Mouse (Mus musculus): ENCODE data around the gene Npas3. TPM values are rescaled to one million over a fixed set of nuclear protein-coding genes. Genes with fewer than 3 reads are reported as not detected.

Gene Npas3
- polyA plus RNA-seq, 1 experiment = 0.18 TPM

DNA sequence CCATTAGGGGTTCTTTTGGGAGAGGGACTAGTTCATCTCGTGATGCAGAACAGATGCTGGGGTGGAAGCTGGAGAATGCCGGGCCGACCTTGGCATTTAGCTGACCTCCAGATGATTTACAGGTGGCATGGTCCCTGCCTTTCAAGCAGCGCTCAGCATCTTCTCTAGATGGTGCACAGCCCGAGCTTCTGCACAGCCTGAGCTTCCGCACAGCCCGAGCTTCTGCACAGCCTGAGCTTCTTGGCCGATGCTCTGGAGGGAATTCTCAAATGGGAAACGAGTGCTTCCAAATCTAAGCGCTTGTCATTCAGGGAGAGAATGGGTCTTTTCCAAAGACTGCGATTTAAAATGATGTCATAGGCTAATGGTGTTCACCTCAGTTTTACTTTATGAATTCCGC, 72.5 kb downstream of the Npas3 start:
- TF ChIP-seq MYOD1 (IDR thresholded peaks at IDR 0.05; ENCODE audit: control insufficient read depth in 1 of 3, insufficient read length in 2 of 3, low read depth in 2 of 3) = no peak
- no peak for TF ChIP-seq MAX (IDR thresholded peaks at IDR 0.05; ENCODE audit: low read depth)
- TF ChIP-seq CEBPB (IDR thresholded peaks at IDR 0.05; ENCODE audit: insufficient read depth, poor library complexity, severe bottlenecking) = no peak
- no peak for TF ChIP-seq TCF3 (IDR thresholded peaks at IDR 0.05; ENCODE audit: insufficient read length, low read depth)
- TF ChIP-seq E2F4 (IDR thresholded peaks at IDR 0.05; ENCODE audit: insufficient read depth) = no peak
- TF ChIP-seq MYOG (IDR thresholded peaks at IDR 0.05; ENCODE audit: control insufficient read depth in 1 of 3, insufficient read depth in 1 of 3, insufficient read length in 2 of 3, low read depth in 2 of 3) = no peak
- no peak for TF ChIP-seq POLR2AphosphoS2 (IDR thresholded peaks at IDR 0.05; ENCODE audit: insufficient read length, low read depth)
- no peak for TF ChIP-seq POLR2A (IDR thresholded peaks at IDR 0.05; ENCODE audit: insufficient read length, low read depth)
- no peak for TF ChIP-seq REST (IDR thresholded peaks at IDR 0.05; ENCODE audit: insufficient read depth, insufficient read length)
- Histone ChIP-seq H3K4me3 (no peak overlapping the region), H3ac (ENCODE audit: control insufficient read depth, insufficient read length) (no peak overlapping the region), H3K79me2 (ENCODE audit: control insufficient read depth, insufficient read depth) (no peaks in the 10 kb centered on the region), H3K36me3 (ENCODE audit: control insufficient read depth, insufficient read depth) (no peaks in the 10 kb centered on the region), H3K4me2 (ENCODE audit: low read depth) (no peak overlapping the region), H3K27me3 (ENCODE audit: control insufficient read depth, insufficient read depth, insufficient read length) (no peaks in the 10 kb centered on the region)

DNA sequence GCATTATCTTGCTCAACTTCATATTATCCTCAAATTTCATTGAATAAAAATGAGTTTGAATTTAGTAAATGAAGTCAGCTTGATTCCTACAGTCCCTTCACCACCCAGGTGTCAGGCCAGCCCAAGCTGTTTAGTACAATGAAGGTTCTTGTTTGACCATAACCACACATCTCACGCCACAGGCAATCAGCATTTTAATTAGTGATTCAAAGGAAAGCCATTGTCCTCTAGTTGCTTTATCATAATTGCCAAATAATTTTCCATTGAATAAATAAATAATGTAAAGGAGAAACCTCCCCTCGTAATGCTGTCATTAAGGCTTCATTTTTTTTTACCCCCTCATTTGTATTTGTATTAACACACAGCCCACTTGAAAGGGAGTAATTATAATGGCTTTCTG, 73.5 kb downstream of the Npas3 start:
- Histone ChIP-seq H3K4me3 (no peak overlapping the region), H3K4me2 (ENCODE audit: low read depth) (no peak overlapping the region), H3K27me3 (ENCODE audit: control insufficient read depth, insufficient read depth, insufficient read length) (no peaks in the 10 kb centered on the region), H3K36me3 (ENCODE audit: control insufficient read depth, insufficient read depth) (no peaks in the 10 kb centered on the region), H3ac (ENCODE audit: control insufficient read depth, insufficient read length) (no peak overlapping the region), H3K79me2 (ENCODE audit: control insufficient read depth, insufficient read depth) (no peaks in the 10 kb centered on the region)
- no peak for TF ChIP-seq POLR2AphosphoS2 (IDR thresholded peaks at IDR 0.05; ENCODE audit: insufficient read length, low read depth)
- TF ChIP-seq SRF (IDR thresholded peaks at IDR 0.05; ENCODE audit: control insufficient read depth, insufficient read length, low read depth) = no peak

DNA sequence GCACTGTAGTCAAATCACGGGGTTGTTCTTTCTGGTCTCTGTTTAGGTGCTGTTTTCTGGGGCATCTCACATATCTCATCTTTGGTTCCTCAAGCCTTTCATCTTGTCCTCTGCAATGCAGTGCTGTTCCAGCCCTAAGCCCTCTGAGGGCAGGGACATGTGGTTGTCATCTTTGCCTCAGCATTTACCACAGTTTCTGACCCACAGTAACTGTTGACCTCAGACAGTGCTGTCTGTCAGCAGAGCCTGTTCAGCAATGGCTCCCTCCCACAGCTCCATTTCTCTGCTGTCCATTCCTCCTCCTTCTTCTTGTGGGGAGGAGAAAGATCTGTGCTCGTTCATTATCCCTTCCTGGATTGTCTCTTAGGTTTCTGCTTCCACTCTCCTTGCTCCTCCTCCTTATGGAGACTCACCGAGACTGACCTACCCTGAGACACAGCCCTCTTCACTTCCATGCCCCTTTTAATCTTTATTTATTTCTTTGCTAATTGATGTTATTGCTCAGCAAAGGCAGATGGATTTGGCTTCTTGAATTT, 79.2 kb downstream of the Npas3 start:
- Histone ChIP-seq H3ac (ENCODE audit: control insufficient read depth, insufficient read length) (no peak overlapping the region), H3K79me2 (ENCODE audit: control insufficient read depth, insufficient read depth) (no peaks in the 10 kb centered on the region), H3K4me2 (ENCODE audit: low read depth) (peak overlapping the region; percentile 37), H3K27me3 (ENCODE audit: control insufficient read depth, insufficient read depth, insufficient read length) (no peaks in the 10 kb centered on the region), H3K4me3 (no peak overlapping the region), H3K36me3 (ENCODE audit: control insufficient read depth, insufficient read depth) (no peaks in the 10 kb centered on the region)
- TF ChIP-seq MYOD1 (IDR thresholded peaks at IDR 0.05; ENCODE audit: control insufficient read depth in 1 of 3, insufficient read length in 2 of 3, low read depth in 2 of 3) (peak in 1 of 3 experiments; percentile 44), TCF12 (IDR thresholded peaks at IDR 0.05; ENCODE audit: insufficient read depth, poor library complexity, severe bottlenecking) (no peak)

DNA sequence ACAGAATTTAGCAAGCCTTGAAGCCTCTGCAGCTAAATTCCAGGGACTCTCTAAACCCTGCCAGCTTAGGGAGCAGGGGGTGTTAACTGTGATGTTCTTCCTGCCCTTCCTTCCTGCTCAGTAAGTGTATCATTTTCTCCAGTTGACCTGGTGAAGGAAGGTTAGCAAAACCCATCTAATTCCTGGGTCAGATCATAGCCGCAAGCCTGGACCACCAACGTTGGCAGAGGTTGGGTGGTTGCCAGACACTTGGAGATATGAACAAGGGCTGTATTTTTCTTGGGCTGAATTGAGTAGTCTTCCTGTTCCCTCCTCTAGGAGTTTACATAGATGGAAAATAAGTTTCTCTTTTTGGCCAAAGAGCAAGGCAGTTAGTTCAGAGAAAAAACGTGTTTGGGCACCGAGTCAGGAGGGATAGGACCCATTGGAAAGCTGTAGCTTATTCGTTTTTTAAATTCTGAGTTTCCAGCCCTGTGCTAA, 79.8 kb downstream of the Npas3 start:
- H3K27me3 ChIP-seq (ENCODE audit: control insufficient read depth, insufficient read depth, insufficient read length) = no peaks in the 10 kb centered on the region
- no peaks in the 10 kb centered on the region for H3K79me2 ChIP-seq (ENCODE audit: control insufficient read depth, insufficient read depth)
- no peak overlapping the region for H3ac ChIP-seq (ENCODE audit: control insufficient read depth, insufficient read length)
- TF ChIP-seq CEBPB (IDR thresholded peaks at IDR 0.05; ENCODE audit: insufficient read depth, poor library complexity, severe bottlenecking) (no peak), POLR2A (IDR thresholded peaks at IDR 0.05; ENCODE audit: insufficient read length, low read depth) (no peak), SRF (IDR thresholded peaks at IDR 0.05; ENCODE audit: control insufficient read depth, insufficient read length, low read depth) (no peak), POLR2AphosphoS2 (IDR thresholded peaks at IDR 0.05; ENCODE audit: insufficient read length, low read depth) (no peak), REST (IDR thresholded peaks at IDR 0.05; ENCODE audit: insufficient read depth, insufficient read length) (no peak), USF1 (IDR thresholded peaks at IDR 0.05; ENCODE audit: low read depth) (no peak), MYOD1 (IDR thresholded peaks at IDR 0.05; ENCODE audit: control insufficient read depth in 1 of 3, insufficient read length in 2 of 3, low read depth in 2 of 3) (no peak), E2F4 (IDR thresholded peaks at IDR 0.05; ENCODE audit: insufficient read depth) (no peak), TCF12 (IDR thresholded peaks at IDR 0.05; ENCODE audit: insufficient read depth, poor library complexity, severe bottlenecking) (no peak)
- H3K4me2 ChIP-seq (ENCODE audit: low read depth) = peak overlapping the region; percentile 37
- H3K36me3 ChIP-seq (ENCODE audit: control insufficient read depth, insufficient read depth) = no peaks in the 10 kb centered on the region
- no peak overlapping the region for H3K4me3 ChIP-seq

DNA sequence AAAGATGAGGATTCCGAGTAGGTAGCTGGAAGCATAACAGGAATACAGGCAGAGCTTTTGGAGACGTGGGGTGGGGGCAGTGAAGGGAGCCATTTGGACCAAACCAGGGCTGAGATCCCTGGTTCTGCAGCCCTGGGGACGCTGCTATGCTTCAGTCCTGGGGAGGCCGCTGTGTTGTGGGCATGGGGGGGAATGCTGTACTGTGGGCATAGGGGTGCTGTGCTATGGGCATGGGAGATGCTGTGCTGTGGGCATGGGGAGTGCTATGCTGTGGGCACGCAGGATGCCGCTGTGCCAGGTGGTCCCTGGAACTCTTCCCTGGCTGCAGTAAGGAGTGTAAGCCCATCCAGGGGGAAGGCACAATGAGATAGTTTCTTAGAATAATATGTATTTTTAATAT, 81.7 kb downstream of the Npas3 start:
- Histone ChIP-seq H3K36me3 (ENCODE audit: control insufficient read depth, insufficient read depth) (no peaks in the 10 kb centered on the region), H3K4me3 (no peak overlapping the region), H3K79me2 (ENCODE audit: control insufficient read depth, insufficient read depth) (no peaks in the 10 kb centered on the region), H3K4me2 (ENCODE audit: low read depth) (no peak overlapping the region), H3ac (ENCODE audit: control insufficient read depth, insufficient read length) (no peak overlapping the region), H3K27me3 (ENCODE audit: control insufficient read depth, insufficient read depth, insufficient read length) (no peaks in the 10 kb centered on the region)
- TF ChIP-seq MAX (IDR thresholded peaks at IDR 0.05; ENCODE audit: low read depth) (no peak), TCF3 (IDR thresholded peaks at IDR 0.05; ENCODE audit: insufficient read length, low read depth) (no peak), SRF (IDR thresholded peaks at IDR 0.05; ENCODE audit: control insufficient read depth, insufficient read length, low read depth) (no peak), MYOG (IDR thresholded peaks at IDR 0.05; ENCODE audit: control insufficient read depth in 1 of 3, insufficient read depth in 1 of 3, insufficient read length in 2 of 3, low read depth in 2 of 3) (no peak), TCF12 (IDR thresholded peaks at IDR 0.05; ENCODE audit: insufficient read depth, poor library complexity, severe bottlenecking) (no peak), CEBPB (IDR thresholded peaks at IDR 0.05; ENCODE audit: insufficient read depth, poor library complexity, severe bottlenecking) (no peak), MYOD1 (IDR thresholded peaks at IDR 0.05; ENCODE audit: control insufficient read depth in 1 of 3, insufficient read length in 2 of 3, low read depth in 2 of 3) (no peak), REST (IDR thresholded peaks at IDR 0.05; ENCODE audit: insufficient read depth, insufficient read length) (no peak), POLR2AphosphoS2 (IDR thresholded peaks at IDR 0.05; ENCODE audit: insufficient read length, low read depth) (no peak), E2F4 (IDR thresholded peaks at IDR 0.05; ENCODE audit: insufficient read depth) (no peak), POLR2A (IDR thresholded peaks at IDR 0.05; ENCODE audit: insufficient read length, low read depth) (no peak), USF1 (IDR thresholded peaks at IDR 0.05; ENCODE audit: low read depth) (no peak)
